Mouse (Mus musculus) intestine, postnatal 0 days (tissue): ENCODE measurements at regions not wholly inside any gene's neighbourhood (a gene's known extent, or its start where the extent isn't known, plus 50 kb on each side); places are given as distances from the start of the nearest gene placed in this dataset.

Experiments
- ATAC-seq: fragments of 200-750 bp; cut with Nextera tagmentation; 2 replicates; pipeline ENCODE4 v1.8.0; 2017; ENCODE audit warnings: mild to moderate bottlenecking, moderate TSS enrichment, moderate library complexity
- H3K27ac ChIP-seq: fragments of 300-500 bp; sonication (generic); 2 replicates; pipeline ENCODE4 v1.5.1; 2014; ENCODE audit warnings: mild to moderate bottlenecking, low read depth, low read length, moderate library complexity
- H3K27me3 ChIP-seq: fragments of 300-500 bp; sonication (generic); replicated peaks from 2 replicates; pipeline ENCODE4 v1.6.1; 2014; ENCODE audit warnings: low read length, mixed read lengths; ENCODE audit not compliant: control insufficient read depth, insufficient read depth
- H3K36me3 ChIP-seq: fragments of 300-500 bp; sonication (generic); 2 replicates; pipeline ENCODE4 v1.6.1; 2014; ENCODE audit warnings: mild to moderate bottlenecking, moderate library complexity; ENCODE audit not compliant: control insufficient read depth, insufficient read depth
- H3K4me1 ChIP-seq: fragments of 300-500 bp; sonication (generic); replicated peaks from 2 replicates; pipeline ENCODE4 v1.6.1; 2014; ENCODE audit warnings: antibody characterized with exemption, low read length, mixed read lengths; ENCODE audit not compliant: control insufficient read depth, insufficient read depth
- H3K4me2 ChIP-seq: fragments of 300-500 bp; sonication (generic); replicated peaks from 2 replicates; pipeline ENCODE4 v1.6.1; 2014; ENCODE audit warnings: low read depth, mild to moderate bottlenecking, moderate library complexity
- H3K4me3 ChIP-seq: fragments of 300-500 bp; sonication (generic); 2 replicates; pipeline ENCODE4 v1.5.1; 2014; ENCODE audit warnings: low read depth, low read length
- H3K9ac ChIP-seq: fragments of 300-500 bp; sonication (generic); 2 replicates; pipeline ENCODE4 v1.6.1; 2014; ENCODE audit warnings: mild to moderate bottlenecking, low read depth, low read length
- H3K9me3 ChIP-seq: fragments of 300-500 bp; sonication (generic); 2 replicates; pipeline ENCODE4 v1.6.1; 2016; ENCODE audit warnings: mixed run types; ENCODE audit not compliant: control insufficient read depth
- CTCF ChIP-seq: sonication (generic); IDR thresholded peaks from 2 replicates; pipeline ENCODE4 v1.5.1; 2016; ENCODE audit warnings: low read depth, mild to moderate bottlenecking, control low read depth, antibody characterized with exemption, moderate library complexity
- WGBS: fragments of 180-500 bp; shearing (Covaris S2); extraction: QIAGEN DNeasy Blood & Tissue Kit; methylation state at CpG from one replicate; pipeline ENCODE4 v1.1.7; 2014; 5-methylcytosine and 5-hydroxymethylcytosine counted together

GRCm38 (mm10) chr12:29246041-29246440 lies 282.1 kb upstream of the Myt1l start:
- H3K4me1 ChIP-seq = no peaks in the 10 kb centered on the region
- H3K27me3 ChIP-seq = no peaks in the 10 kb centered on the region
- no peak for ATAC-seq
- no peak overlapping the region for H3K27ac ChIP-seq
- no peak overlapping the region for H3K9ac ChIP-seq
- no peak for TF ChIP-seq CTCF
- 50% methylated on average over 3 of the region's 3 CpGs for WGBS
- H3K4me3 ChIP-seq = no peak overlapping the region
- no peak overlapping the region for H3K4me2 ChIP-seq
- no peaks in the 10 kb centered on the region for H3K9me3 ChIP-seq
- no peaks in the 10 kb centered on the region for H3K36me3 ChIP-seq

- no peak overlapping the region for H3K27ac ChIP-seq
- TF ChIP-seq CTCF = no peak
- H3K4me2 ChIP-seq = no peak overlapping the region
- H3K27me3 ChIP-seq = no peaks in the 10 kb centered on the region
- no peak overlapping the region for H3K9ac ChIP-seq
- no peaks in the 10 kb centered on the region for H3K36me3 ChIP-seq
- WGBS = 48% methylated on average over 5 of the region's 5 CpGs
- no peaks in the 10 kb centered on the region for H3K9me3 ChIP-seq
- no peak overlapping the region for H3K4me3 ChIP-seq
- no peaks in the 10 kb centered on the region for H3K4me1 ChIP-seq
- no peak for ATAC-seq
Observed at GRCm38 (mm10) chr12:29247356-29247755, 280.8 kb upstream of the Myt1l start.

- Histone ChIP-seq H3K27me3 (no peaks in the 10 kb centered on the region), H3K4me1 (no peaks in the 10 kb centered on the region), H3K27ac (no peak overlapping the region), H3K9me3 (no peaks in the 10 kb centered on the region), H3K4me3 (no peak overlapping the region), H3K9ac (no peak overlapping the region), H3K36me3 (no peaks in the 10 kb centered on the region), H3K4me2 (no peak overlapping the region)
- peak; percentile 17; the same call in 1 of the 2 replicates for TF ChIP-seq CTCF
- no peak for ATAC-seq
- 88% methylated on average over 10 of the region's 10 CpGs for WGBS
Observed at GRCm38 (mm10) chr12:29248459-29248858, 279.7 kb upstream of the Myt1l start.

GRCm38 (mm10) chr12:29256103-29256502 lies 272.1 kb upstream of the Myt1l start:
- Histone ChIP-seq H3K4me1 (no peaks in the 10 kb centered on the region; the same call in 1 of the 2 replicates), H3K27me3 (no peaks in the 10 kb centered on the region), H3K9me3 (no peaks in the 10 kb centered on the region), H3K27ac (no peak overlapping the region), H3K4me3 (no peak overlapping the region), H3K36me3 (no peaks in the 10 kb centered on the region), H3K4me2 (no peak overlapping the region), H3K9ac (no peak overlapping the region)
- no peak for ATAC-seq
- 83% methylated on average over 4 of the region's 4 CpGs for WGBS
- no peak for TF ChIP-seq CTCF

GRCm38 (mm10) chr12:29257011-29257734 lies 271.0 kb upstream of the Myt1l start:
- 52% methylated on average over 7 of the region's 7 CpGs for WGBS
- no peak for TF ChIP-seq CTCF
- Histone ChIP-seq H3K4me3 (no peak overlapping the region), H3K27ac (no peak overlapping the region), H3K9me3 (no peaks in the 10 kb centered on the region), H3K4me1 (no peaks in the 10 kb centered on the region; the same call in 1 of the 2 replicates), H3K36me3 (no peaks in the 10 kb centered on the region), H3K4me2 (no peak overlapping the region), H3K9ac (no peak overlapping the region), H3K27me3 (no peaks in the 10 kb centered on the region)
- ATAC-seq = no peak

GRCm38 (mm10) chr12:29257735-29258547 lies 270.2 kb upstream of the Myt1l start:
- Histone ChIP-seq H3K9me3 (no peaks in the 10 kb centered on the region), H3K4me1 (no peaks in the 10 kb centered on the region; the same call in 1 of the 2 replicates), H3K4me3 (no peak overlapping the region), H3K27ac (no peak overlapping the region), H3K9ac (no peak overlapping the region), H3K36me3 (no peaks in the 10 kb centered on the region), H3K4me2 (no peak overlapping the region), H3K27me3 (no peaks in the 10 kb centered on the region)
- TF ChIP-seq CTCF = no peak
- WGBS = 29% methylated on average over 16 of the region's 16 CpGs
- no peak for ATAC-seq
